Mouse (Mus musculus): ENCODE results near the gene Ncapg2. TPM values are rescaled to one million over a fixed set of nuclear protein-coding genes. Genes with fewer than 3 reads are reported as not detected.

Gene Ncapg2
- polyA plus RNA-seq, 1 experiment from 2014 or later = 42.9 TPM

Other genes starting within 250 kb of the Ncapg2 start
- gene Wdr60, start 142.4 kb upstream of the Ncapg2 start, polyA plus RNA-seq (2015; fragmentation: Nextera tagmentation; extraction: Ambion mirVana) = 2.8 and 3.0 TPM in 2 replicates
- gene Gm11027, start 130.0 kb upstream of the Ncapg2 start, polyA plus RNA-seq (2015; fragmentation: Nextera tagmentation; extraction: Ambion mirVana) = not detected in 2 replicates
- 9.4 TPM in 2 replicates for gene Esyt2, start 124.2 kb upstream of the Ncapg2 start, polyA plus RNA-seq (2015; fragmentation: Nextera tagmentation; extraction: Ambion mirVana)
- gene Ptprn2, start 80.3 kb downstream of the Ncapg2 start, polyA plus RNA-seq (2015; fragmentation: Nextera tagmentation; extraction: Ambion mirVana) = 0.07 TPM in 1 of 2 replicates, not detected in the other